Mouse (Mus musculus) urinary bladder, adult 18-20 months (tissue): ENCODE data around the gene Gm44805.
"Not testable (repeated sequence)": the region's sequence is repeated elsewhere in the genome, so short reads cannot be mapped to it uniquely, and the experiment has no call there.

ENCODE experiments used
- DNase-seq, 2 experiments: peaks; one replicate each; pipeline ENCODE4 v3.0.0; 2022; ENCODE audit warnings: low spot score in 2 of 2, mixed read lengths in 2 of 2

Gm44805 gene

DNA sequence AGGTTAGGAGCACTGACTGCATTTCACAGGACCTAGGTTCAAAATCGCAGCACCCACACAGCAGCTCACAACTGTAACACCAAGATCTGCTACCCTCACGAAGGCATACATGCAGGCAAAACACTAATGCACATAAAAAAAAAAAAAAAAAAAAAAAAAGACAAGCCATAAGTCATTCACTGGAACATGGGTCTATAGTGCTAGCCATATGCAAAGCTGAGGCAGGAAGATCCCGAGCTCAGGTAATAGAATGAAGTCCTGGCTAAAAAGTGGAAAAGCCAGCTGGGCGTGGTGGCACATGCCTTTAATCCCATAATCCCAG is 18.6 kb upstream of the Gm44805 start:
- no peak for DNase-seq

- DNase-seq: peak in 1 of 2 experiments; percentile 42
These were observed 17.9 kb upstream of the Gm44805 start, which contains the start of gene Apoe for GRCm38 (mm10) chr7:19698907-19699826. Gene Apoe (minus strand): TSS chr7:19699188.

DNA sequence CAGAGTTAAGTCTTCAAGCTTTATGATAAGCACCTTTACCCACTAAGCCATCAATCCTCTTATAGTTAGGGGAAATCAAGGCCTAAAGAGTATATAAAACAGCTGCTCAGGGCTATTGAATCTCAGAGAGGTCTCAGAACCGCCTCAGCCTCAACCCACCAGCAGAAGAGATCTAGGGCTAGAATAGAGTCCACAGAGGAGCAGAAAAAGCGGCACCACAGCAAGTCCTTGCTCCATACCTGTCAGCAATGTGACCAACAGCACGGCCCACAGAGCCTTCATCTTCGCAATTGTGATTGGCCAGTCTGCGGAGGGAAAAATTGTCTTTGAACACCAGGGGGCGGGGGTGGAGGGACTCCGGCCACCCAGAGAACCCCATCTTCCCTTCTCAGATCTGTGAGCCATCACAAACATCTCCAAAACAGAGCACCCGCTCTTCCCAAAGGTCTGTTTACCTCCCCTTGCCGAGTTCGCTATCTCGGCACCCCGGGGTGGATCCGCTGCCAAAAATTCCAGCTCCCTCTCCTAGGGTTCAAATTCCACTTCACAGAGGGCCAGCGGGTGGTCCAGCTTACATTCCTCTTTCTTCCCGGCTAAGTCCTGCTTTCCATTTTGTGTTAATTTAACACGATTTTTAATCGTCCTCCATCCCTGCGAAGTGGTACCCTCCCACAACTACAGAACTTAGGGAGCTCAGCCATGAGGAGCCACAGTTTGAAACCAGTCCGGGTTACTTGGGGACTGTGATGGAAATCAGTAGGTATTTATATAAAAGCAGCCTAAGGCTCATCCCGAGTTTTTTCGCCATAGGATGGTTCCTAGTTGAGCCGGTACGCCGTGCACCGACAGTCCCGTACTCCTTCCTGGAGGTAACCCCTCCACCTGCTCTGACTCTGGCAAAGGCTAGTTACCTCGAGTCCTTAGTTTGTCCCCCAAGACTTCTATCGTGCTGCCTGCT is 17.0 kb upstream of the Gm44805 start:
- no peak for DNase-seq

GRCm38 (mm10) chr7:19696336-19696873 is 15.2 kb upstream of the Gm44805 start:
- no peak for DNase-seq

DNA sequence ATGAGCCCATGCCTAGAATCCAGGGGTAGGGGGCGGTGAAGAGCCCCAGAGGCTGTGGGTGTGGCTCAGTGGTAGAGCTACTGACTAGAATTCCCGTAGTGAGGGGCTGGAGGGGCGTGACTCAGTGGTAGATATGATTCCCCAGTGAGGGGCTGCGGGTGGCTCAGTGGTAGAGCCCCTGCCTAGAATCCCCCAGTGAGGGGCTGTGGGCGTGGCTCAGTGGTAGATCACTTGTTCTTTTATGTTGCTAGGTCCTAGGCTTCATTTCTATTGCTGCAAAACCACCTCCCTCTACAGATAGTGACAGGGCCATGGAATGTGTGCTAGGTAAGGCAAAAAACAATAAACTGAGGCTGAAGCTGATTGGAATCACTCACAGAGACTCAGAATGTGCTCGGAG is 14.7 kb upstream of the Gm44805 start:
- DNase-seq: no peak

DNA sequence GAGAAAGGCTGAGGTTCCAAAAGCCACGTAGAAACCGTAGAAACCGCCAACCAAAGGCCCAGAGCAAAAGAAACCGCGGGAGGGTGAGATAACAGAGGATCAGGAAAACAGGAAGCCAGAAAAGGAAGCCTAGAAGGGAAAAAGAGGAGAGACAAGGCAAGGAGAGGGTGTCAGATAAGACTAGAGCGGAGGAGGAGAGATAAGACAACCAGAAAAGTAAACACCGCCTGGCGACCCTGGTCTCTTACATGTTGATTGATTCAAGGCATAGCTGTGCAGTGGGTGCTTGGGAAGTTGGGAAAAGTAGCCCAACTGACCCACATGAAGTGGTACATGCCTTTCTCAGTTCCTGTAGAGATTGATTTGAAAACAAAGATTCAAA is 14.0 kb upstream of the Gm44805 start:
- DNase-seq: no peak

DNA sequence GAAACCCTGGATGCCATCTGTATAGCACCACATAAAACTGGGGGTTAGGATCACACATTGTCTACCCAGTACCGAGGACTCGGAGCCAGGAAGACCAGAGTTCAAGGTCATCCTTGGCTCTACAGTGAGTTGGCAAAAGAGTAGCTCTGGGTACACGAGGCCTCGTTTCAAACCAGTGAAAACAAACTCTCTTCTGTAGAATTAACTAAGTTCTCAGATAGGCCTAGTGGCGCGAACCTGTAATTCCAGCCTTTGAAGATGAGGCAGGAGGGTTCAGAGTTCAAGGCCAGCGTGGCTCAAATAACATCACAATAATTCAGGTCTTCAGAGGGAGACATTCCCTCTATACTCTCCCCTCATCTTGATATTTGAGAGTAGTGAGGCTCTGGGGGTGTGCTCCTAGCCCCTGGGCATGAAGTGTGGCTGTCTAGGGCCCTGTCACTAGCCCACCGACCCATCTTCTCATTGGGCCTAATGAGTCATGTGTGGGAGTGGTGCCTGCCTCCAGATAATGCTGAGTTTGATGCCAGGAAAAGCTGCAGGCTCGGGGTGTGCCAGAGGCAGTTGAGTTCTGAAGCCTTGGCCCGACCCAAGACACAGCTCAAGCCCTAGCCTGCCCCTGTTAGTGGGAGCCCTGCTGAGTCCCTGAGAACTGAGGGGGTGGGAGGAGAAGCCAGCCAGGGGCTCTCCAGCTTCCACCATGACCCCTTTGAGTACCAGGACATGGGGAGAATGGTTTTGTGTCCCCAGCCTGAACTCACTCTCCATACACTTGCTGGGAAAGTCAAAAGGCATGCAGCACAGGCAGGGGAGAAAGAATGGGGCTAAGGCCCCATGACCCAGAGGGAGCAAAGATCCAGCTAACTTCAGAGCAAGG is 13.4 kb upstream of the Gm44805 start:
- DNase-seq: no peak

- peak in 1 of 2 experiments; percentile 50 for DNase-seq
These were observed 12.2 kb upstream of the Gm44805 start for GRCm38 (mm10) chr7:19693421-19693820.

GRCm38 (mm10) chr7:19691873-19692865 is 10.9 kb upstream of the Gm44805 start, which contains the start of gene Apoc1:
Gene Apoc1 (minus strand): TSS chr7:19692660.
- DNase-seq: no peak

DNA sequence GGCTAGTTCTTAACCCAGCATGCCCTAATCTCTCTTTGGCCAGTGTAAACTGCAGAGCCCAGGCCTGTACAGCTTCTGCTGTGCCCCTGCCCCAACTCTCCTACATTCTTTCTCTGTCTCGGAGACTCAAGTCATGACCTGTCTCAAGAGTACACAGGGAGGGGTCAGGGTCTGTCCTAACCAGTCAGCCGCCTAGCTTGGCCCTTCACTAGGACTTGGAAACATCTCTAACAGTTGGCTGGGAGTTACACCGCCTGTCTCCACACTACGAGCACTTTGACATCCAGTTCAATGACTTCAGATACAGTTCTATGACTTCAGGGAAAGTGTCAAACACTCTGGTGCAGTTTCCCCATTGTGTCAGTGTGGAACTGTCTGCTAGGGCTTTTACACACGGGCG is 10.2 kb upstream of the Gm44805 start:
- no peak for DNase-seq

- DNase-seq: no peak
These were observed 9.6 kb upstream of the Gm44805 start for GRCm38 (mm10) chr7:19690845-19691244.

GRCm38 (mm10) chr7:19688611-19689010 is 7.4 kb upstream of the Gm44805 start:
- no peak for DNase-seq

DNA sequence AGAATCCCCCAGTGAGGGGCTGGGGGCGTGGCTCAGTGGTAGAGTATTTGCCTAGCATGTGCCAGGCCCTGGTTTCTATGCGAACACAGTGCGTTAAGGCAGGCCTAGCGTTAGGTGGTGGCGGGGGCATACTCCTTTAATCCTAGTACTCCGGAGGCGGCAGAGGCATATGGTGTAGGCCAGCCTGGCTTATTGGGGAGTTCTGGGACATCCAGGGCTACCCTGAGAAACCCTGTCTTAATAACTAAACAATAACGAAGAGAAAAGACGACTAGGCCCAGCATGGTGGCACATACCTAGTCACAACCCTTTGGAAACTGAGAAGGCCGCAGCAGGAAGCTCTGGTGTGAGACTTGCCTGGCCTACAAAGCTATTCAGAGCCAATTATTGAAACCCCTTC is 6.9 kb upstream of the Gm44805 start:
- DNase-seq: no peak

DNA sequence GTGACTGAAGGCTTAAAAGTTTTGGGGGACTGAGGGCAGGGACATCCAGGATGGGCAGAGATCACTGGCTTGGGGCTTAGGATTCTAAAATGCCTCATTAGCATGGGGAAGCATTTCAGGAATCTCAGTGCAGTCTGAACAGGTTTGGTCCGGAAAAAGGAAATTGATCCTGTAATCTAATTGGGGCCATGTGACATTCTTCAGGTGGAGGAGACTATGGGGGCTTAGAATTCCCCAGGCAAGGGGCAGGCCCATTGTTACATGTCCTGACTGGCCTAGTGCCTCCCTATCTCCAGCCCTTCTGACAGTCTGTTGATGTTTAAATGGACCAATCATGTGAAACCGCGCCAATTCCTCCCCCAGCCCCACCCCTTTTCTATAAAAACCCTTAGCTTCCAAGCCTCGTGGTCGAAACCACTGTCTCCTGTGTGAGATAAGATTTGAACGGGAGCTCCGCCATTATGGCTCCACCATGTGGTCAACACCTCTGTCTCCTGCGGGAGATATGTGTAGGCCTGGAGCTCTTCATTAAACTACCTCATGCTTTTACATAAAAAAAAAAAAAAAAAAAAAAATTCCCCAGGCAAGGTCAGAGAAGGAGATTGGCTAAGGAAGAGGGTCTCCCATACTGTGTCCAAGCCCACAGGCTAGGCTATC is 5.8 kb upstream of the Gm44805 start:
- DNase-seq: not testable (repeated sequence)

DNA sequence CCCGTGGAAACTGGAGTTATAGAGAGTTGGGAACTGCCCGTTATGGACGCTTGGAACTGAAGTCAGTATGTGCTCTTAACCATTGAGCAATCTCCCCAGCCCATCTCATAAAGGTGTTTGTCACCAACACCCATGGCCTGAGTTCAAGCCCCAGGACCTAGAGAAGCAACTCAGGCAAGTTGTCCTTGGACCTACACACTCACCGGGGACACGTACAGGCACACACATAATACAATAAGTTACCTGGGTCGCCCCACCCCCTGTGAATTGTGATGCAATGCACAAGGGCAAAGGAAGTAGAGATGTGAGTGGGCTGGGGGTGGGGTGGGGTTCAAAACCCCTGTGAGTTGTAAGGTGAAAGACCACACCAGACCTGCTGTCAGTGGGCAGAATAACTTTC is 5.3 kb upstream of the Gm44805 start:
- no peak for DNase-seq

DNA sequence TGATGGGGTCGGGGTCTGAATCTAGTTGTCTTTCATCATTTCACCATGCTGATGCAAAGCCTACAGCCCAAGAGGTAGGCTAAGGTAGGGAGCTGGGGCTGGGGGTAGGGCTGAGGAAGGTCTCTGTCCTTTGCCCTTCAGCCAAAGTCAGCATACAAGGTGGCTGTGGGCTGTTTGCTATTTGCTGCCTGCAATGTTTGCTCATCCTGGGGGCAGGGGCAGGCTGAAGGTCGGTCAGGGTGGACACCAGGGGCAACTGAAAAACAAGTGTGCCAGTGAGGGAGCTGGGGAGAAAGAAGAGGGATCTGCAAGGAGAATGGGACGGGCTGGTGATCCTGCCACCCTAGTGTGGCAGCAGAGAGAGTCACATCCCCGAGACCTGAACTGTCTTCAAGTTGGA is 4.2 kb upstream of the Gm44805 start:
- no peak for DNase-seq

DNA sequence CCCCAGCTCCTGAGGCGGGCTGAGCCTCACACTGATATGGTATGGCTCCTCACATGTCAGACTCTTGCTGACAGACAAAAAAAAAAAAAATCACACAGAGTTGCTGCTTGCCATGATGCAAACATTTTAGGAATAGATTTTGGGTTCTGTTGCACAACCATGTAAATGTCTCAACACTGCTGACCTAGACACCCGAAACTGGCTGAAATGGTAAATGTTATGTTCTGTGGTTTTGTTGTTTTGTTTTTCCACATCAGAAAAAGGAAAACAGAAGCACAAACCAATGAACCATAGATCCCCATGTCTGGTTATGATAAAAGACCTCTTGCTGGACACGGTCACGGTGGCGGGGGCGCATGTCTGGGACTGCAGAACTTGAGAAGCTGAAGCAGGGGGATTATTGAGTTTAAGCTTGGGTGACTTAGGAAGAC is 2.6 kb upstream of the Gm44805 start:
- no peak for DNase-seq

- DNase-seq: no peak
These were observed 1.8 kb upstream of the Gm44805 start for GRCm38 (mm10) chr7:19682979-19683378.

DNA sequence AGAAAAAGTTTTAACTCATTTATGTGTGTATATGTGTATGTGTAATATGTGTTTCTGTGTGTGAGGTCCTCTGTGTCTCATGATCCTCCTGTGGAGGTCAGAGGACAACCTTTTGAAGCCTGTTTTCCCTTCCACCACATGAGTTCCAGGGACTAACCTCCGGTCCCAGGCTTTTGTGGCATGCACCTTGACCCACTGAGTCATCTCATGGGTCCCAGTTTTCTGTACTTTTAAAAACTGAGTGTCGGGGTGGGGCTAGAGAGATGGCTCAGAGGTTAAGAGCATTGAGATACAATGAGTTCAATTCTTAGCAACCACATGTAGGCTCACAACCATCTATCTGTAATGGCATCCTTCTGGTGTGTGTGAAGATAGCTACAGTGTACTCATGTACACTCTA is 521 bp downstream of the Gm44805 start:
- DNase-seq: no peak
